Mouse (Mus musculus) activated CD4-positive, CD25-positive, alpha-beta regulatory T cell, adult 4 months (primary cell): ENCODE measurements around the gene Npas4. TPM values are rescaled to one million over a fixed set of nuclear protein-coding genes. Genes with fewer than 3 reads are reported as not detected.
"Not testable (repeated sequence)": the region's sequence is repeated elsewhere in the genome, so short reads cannot be mapped to it uniquely, and the experiment has no call there.

Source experiments
- ATAC-seq: one replicate; pipeline ENCODE4 v1.8.0; 2017
- polyA plus RNA-seq, 2 experiments: library from polyadenylated mRNA; unstranded; fragments of 100-300 nt; shearing (Covaris generic); gene quantifications; one replicate each; pipeline ENCODE4 v1.2.1; 2017

Gene Npas4
- under 1 TPM; 0.32 to 0.83 TPM for polyA plus RNA-seq

GRCm38 (mm10) chr19:4990256-4990625, at the start of gene Npas4:
TSS of gene Npas4 (minus strand) at chr19:4990316.
- no peak for ATAC-seq

- ATAC-seq: no peak
Measured at GRCm38 (mm10) chr19:5039301-5040114, 49.4 kb upstream of the Npas4 start.

- ATAC-seq: peak; percentile 89
Measured at GRCm38 (mm10) chr19:5038709-5039156, 48.6 kb upstream of the Npas4 start, which contains the start of the genes B4gat1 and AC124502.3. TSS of gene B4gat1 (plus strand) at chr19:5038826. TSS of gene AC124502.3 (plus strand) at chr19:5038891.

DNA sequence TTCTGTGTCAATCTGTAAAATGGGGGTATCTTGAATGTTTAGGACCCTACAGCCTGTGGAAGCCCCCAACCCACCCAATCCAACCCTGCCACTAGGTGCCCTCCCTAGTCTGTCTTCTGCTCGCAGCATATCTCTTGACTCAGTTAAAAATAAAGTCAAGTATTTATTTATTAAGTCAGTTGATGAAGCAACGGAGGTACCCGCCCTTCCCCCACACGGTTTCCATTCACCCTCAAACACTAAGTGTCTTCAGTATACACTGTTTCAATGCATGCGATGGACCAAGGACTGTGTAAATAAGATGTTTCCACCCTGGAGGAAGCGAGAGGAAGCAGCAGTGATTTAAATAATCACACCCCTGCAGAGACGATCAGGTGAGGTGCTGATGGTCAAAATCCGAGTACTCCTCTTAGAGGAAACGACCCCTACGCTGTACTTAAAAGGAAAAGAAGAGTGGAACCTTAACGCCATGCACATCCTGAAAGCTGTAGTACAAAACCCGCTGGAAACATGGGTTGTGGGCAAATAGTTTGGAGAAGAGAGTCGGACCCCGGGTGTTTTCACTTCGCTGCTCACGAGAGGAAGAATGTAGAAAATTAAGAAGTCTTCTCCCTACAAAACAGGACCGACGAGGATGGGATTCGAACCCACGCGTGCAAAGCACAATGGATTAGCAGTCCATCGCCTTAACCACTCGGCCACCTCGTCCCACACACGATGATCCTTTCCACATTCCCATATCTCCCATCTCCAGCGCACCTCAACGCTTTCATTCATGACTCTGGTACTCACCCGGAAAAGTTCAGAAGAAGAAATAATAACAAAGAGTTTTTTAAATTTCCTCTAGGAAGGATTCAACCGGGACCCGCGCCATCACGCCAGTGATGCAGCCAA, 47.8 kb upstream of the Npas4 start:
- ATAC-seq: no peak

DNA sequence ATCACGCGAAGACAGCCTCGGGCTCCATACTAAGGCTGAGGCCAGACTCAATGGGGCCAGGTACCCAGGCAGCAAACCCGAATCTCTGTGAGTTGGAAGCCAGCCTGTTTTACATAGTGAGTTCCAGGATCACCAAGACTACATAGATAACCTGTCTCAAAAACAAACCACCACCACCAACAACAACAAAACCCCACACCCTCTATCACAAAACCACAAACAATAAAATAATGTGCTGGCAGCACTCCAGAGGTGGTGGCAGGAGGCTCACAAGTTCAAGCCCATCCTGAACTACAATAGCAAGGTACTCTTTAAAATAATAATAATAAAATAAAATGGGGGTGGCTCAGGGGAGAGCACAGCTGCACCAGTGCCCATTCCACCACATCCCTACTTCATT, 46.5 kb upstream of the Npas4 start:
- no peak for ATAC-seq

DNA sequence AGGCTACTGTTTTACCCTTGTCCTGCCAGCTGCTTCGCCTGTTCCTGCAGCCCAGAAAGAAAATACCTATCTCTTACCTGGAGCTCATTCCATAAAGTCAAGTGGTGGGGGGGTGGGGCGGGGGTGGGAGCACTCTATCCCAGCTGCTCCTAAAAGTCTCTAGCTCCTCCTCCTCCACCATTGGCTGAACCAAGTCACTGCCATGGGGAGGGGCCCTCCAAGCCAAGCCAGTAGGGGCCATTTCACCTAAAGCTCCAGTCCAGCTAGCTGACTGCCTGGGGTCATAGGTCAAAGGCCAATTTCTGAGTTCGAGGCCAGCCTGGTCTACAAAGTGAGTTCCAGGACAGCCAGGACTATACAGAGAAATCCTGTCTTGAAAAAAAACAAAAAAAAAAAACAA, 42.6 kb upstream of the Npas4 start:
- no peak for ATAC-seq

DNA sequence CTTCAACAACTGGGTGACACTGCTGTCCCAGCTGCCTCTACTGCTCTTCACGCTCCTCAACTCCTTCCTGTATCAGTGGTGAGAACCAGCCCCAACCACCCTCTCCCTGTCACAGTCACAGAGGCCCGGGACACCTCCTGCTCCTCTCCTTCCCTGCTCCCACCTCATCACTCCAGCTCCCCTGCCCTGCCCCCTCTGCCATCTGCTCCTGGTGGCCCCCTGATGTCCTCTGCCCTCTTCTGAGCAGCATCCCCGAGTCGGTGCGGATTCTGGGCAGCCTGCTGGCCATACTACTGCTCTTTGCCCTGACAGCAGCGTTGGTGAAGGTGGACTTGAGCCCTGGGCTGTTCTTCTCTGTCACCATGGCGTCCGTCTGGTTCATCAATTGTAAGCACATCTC, 36.0 kb upstream of the Npas4 start:
- ATAC-seq: no peak

GRCm38 (mm10) chr19:5023621-5024479, 33.7 kb upstream of the Npas4 start, which contains the start of gene Slc29a2:
TSS of gene Slc29a2 (plus strand) at chr19:5023860.
- ATAC-seq: peak; percentile 90

DNA sequence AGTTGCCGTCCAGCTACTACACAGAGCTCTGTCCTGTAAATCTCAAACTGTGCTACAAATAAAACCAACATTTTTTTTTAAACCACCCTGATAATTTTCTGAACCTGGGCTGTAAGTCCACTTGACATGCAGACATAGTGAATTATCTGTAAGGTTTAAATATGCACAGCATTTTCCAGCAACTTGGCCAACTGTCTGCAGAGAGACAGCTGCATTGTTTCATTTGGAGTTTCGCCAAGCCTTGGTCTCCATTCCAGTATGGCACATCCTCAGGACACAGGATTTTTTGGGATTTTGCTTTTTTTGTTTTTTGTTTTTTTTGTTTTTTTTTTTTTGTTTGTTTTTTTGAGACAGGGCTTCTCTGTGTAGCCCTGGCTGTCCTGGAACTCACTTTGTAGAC, 31.3 kb upstream of the Npas4 start:
- ATAC-seq: no peak

- ATAC-seq: no peak
Measured at GRCm38 (mm10) chr19:5018191-5018590, 28.1 kb upstream of the Npas4 start.

DNA sequence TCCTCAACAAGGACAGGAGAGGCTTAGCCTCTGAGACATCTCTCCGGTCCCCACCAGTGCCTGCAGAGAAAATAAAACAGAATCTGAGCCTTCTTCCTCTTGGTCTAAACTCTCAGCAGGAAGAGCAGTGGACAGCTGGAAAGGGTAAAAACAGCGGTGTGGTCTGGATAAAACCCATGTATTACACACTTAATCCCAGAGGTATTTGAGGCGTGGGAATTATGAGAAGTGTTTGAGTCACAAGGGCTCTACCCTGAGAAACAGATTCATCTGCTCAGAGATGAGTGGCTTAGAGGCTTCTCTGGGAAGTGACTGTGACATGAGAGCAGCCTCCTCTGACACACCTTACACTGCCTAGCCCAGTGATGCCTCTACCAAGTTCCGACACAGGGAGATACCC, 27.5 kb upstream of the Npas4 start:
- no peak for ATAC-seq

DNA sequence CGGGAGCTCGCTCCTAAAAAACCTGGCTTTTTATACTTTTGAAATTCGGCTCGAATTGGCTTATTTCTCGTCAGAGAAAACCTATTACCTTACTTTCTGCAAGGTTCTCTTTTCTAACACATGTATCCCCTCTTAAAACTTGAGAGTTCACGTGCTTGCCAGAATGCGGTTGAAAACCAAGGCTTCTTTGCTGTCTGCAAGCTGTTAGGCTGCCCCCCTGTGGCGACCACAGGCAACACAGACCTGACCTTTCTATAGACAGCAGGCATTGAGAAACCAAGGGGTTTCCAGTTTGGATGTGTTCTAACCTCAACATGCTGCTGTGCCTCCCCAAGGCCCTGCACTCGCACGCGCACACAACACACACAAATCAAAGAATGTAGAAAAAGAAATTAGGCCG, 26.7 kb upstream of the Npas4 start:
- no peak for ATAC-seq

- ATAC-seq: no peak
Measured at GRCm38 (mm10) chr19:5016221-5016742, 26.2 kb upstream of the Npas4 start.

GRCm38 (mm10) chr19:5014961-5015398, 24.9 kb upstream of the Npas4 start:
- ATAC-seq: no peak

- no peak for ATAC-seq
Measured at GRCm38 (mm10) chr19:5013138-5013537, 23.0 kb upstream of the Npas4 start.

GRCm38 (mm10) chr19:5004925-5005324, 14.8 kb upstream of the Npas4 start:
- no peak for ATAC-seq

GRCm38 (mm10) chr19:5003644-5004043, 13.5 kb upstream of the Npas4 start:
- not testable (repeated sequence) for ATAC-seq

DNA sequence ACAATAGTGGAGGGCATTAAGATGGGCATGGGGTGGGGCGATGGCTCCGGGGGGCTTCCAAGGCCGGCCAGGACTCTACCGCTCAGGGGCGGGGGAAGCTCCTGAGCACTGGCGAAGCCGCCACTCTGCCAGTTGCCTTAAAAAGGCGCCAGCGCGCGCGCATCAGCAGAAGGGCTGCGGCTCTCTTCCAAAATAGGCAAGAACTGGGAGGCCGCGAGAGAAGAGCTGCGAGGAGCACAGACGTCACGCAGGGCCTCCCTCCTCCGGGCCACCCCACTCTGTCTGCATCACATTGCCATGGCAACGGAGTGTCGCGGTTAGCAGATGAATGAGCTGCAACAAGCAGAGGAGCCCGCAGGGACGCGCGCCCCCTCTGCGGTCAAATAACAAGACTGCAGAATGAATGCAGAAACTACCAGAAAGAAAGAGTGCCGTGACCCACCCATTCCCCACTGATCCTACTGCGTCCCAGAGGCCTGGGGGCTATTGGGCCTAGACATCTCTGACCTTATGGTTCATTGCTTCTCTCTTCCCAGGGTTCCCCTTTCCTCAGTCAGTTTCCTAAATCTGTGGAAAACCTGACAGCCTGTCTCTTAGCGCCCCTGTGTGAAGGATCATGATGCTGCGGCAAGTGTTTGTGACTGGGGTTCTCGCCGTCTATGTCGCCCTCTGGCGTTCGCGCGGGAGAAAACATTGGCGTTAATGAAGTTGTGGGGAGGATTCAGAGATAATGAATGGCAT, 11.7 kb upstream of the Npas4 start:
- ATAC-seq: peak; percentile 90

DNA sequence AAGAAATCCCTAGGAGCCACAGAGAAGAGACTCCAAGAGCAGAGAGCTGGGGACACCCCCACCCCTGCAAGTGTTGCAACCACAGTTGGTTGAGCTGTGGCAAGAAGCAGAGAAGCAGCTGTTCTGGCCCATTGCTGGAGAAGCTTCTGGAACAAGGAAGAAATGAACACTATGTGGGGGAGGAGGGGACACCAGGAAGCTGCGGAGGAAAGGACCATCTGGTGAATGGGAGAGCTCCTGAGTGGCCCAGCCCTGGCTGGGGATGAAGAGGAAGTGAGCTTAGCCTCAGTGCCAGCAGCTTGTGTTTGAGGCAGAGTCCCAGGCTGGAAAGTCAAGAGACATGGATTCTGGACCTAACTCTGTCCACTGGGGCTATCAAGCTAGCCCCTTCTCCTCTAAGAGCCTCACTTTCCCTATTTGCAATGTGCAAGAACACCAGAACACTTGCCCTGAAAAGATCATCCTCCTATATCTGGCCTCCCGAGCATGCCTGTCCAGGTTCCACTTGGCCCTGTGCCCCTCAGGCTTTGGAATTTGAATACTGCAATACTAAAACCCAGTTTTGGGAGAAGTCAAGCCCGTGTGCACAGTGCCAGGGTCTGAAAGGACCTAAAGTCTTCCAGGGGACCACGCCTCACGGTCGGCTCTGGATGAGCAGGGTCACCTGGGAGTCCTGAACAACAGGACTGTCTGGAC, 9.5 kb upstream of the Npas4 start:
- ATAC-seq: no peak

DNA sequence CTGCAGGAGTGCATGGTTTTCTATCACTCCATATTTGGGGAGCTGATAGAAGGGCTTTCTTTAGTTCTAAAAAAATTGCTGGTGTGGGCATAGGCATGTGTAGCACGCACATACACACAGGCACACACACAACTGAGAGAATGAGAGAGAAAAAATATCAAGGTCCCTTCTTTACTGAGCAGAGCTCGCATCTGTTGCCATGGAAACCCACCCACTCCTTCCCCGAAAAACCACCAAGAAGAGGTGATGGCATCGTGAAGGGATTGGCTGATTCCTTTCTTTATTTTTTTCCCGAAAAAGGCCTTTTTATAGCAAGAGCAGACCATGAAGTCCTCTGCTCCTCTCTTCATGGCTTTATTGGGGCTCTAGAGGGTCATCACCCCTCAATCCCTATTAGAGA, 3.9 kb upstream of the Npas4 start:
- ATAC-seq: no peak

DNA sequence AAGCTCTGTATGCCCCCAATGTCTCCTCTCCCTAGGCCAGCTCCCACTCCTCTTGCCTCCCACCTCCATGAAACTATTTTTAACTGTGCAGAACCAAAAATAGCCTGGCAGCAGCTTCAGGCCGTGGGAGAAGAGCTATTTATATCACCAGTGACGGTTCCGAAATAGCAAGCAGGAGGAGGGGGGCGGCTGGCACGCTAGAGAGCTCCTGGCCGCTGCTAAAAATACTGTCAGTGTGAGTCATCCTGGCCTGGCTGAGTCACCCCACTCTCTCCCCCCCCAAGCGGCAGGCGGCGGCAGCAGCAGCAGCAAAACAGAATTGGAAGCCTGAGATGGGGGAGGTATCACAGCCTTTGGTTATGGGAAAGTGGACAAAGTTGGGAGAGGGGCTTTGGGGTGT, 2.8 kb upstream of the Npas4 start:
- peak; percentile 85 for ATAC-seq
